Mouse (Mus musculus): ENCODE results near the gene Ccz1.

GRCm38 (mm10) chr5:143987596-143987995, 27.1 kb downstream of the Ccz1 start:
- no peak for TF ChIP-seq CTCF (IDR thresholded peaks at IDR 0.05; ENCODE audit: insufficient read depth, low read length)
- no peak for TF ChIP-seq POLR2A (IDR thresholded peaks at IDR 0.05; ENCODE audit: borderline replicate concordance, extremely low read depth, low read depth, low read length)

Data from lung, adult 2 months (tissue).